Mouse (Mus musculus) lung, embryonic 14.5 days (tissue): ENCODE results near the gene Prol1. TPM values are rescaled to one million over a fixed set of nuclear protein-coding genes. Genes with fewer than 3 reads are reported as not detected.
"Not testable (repeated sequence)": the region's sequence is repeated elsewhere in the genome, so short reads cannot be mapped to it uniquely, and the experiment has no call there.

Experiments used
- ATAC-seq: fragments of 200-750 bp; cut with Nextera tagmentation; 2 replicates; pipeline ENCODE4 v1.8.0; 2017; ENCODE audit warnings: mild to moderate bottlenecking, moderate TSS enrichment, moderate library complexity; ENCODE audit not compliant: insufficient read depth
- DNase-seq: peaks from one replicate; pipeline ENCODE4 v3.0.0-alpha.2; 2015
- H3K27ac ChIP-seq: fragments of 300-500 bp; sonication (generic); 2 replicates; pipeline ENCODE4 v1.5.1; 2014; ENCODE audit warnings: low read depth, mild to moderate bottlenecking, moderate library complexity
- H3K27me3 ChIP-seq: fragments of 300-500 bp; sonication (generic); 2 replicates; pipeline ENCODE4 v1.6.1; 2014; ENCODE audit warnings: low read length, control low read depth; ENCODE audit not compliant: insufficient read depth
- H3K36me3 ChIP-seq: fragments of 300-500 bp; sonication (generic); 2 replicates; pipeline ENCODE4 v1.6.1; 2014; ENCODE audit warnings: control low read depth; ENCODE audit not compliant: insufficient read depth
- H3K4me1 ChIP-seq: fragments of 300-500 bp; sonication (generic); 2 replicates; pipeline ENCODE4 v1.6.1; 2014; ENCODE audit warnings: antibody characterized with exemption, control low read depth; ENCODE audit not compliant: insufficient read depth
- H3K4me2 ChIP-seq: fragments of 300-500 bp; sonication (generic); 2 replicates; pipeline ENCODE4 v1.6.1; 2014; ENCODE audit warnings: mild to moderate bottlenecking
- H3K4me3 ChIP-seq: fragments of 300-500 bp; sonication (generic); 2 replicates; pipeline ENCODE4 v1.5.1; 2014; ENCODE audit warnings: low read depth, low read length
- H3K9ac ChIP-seq: fragments of 300-500 bp; sonication (generic); 2 replicates; pipeline ENCODE4 v1.6.1; 2014
- H3K9me3 ChIP-seq: fragments of 300-500 bp; sonication (generic); 2 replicates; pipeline ENCODE4 v1.6.1; 2016; ENCODE audit warnings: low read depth, low read length, control low read depth
- CTCF ChIP-seq: IDR thresholded peaks from 2 replicates; pipeline ENCODE4 v1.5.1; 2016; ENCODE audit warnings: antibody characterized with exemption, low read depth
- WGBS: fragments of 180-500 bp; shearing (Covaris S2); extraction: QIAGEN DNeasy Blood & Tissue Kit; methylation state at CpG from one replicate; pipeline ENCODE4 v1.1.7; 2014; 5-methylcytosine and 5-hydroxymethylcytosine counted together
- polyA plus RNA-seq: library from polyadenylated mRNA; unstranded; fragments of >200 nt; fragmentation: Nextera tagmentation; extraction: Ambion mirVana; gene quantifications from 2 replicates; pipeline ENCODE4 v1.2.1, GENCODE M21; 2014

Prol1 gene
- polyA plus RNA-seq: not detected in 2 replicates

DNA sequence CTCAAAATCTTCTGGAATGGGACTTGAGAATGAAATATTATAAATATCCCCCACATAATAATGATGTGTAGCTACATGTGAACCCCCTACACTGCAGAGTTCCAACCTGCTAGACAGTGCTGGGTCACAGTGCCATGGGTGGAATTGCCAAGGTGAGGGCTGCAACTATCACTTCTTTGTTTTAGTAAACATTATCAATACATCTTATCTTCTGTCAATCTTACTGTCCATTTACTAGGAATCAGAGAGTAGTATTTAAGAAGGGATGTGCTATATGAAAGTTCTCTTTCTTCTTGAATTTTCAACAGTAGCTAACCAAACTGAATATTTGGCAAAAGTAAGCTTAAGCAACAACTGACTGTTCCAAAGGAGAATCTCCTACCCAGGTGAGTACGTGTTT lies at the start of gene Prol1:
Gene Prol1, plus strand, starts transcription at position 301 of the 400 bp plus-strand sequence.
- no peak within 1 kb of the TSS for H3K4me3 ChIP-seq
- no peak within 1 kb of the TSS for H3K9ac ChIP-seq
- 89% methylated on average over 1 of the region's 1 CpGs for WGBS
- no peaks in the 10 kb centered on the region for H3K4me1 ChIP-seq
- H3K27ac ChIP-seq: no peak within 1 kb of the TSS
- no peak within 1 kb of the TSS for H3K4me2 ChIP-seq
- no peaks in the 10 kb centered on the region for H3K27me3 ChIP-seq
- no peak for TF ChIP-seq CTCF
- ATAC-seq: no peak
- no peaks in the 10 kb centered on the region for H3K36me3 ChIP-seq
- no peaks in the 10 kb centered on the region for H3K9me3 ChIP-seq
- no peak for DNase-seq

DNA sequence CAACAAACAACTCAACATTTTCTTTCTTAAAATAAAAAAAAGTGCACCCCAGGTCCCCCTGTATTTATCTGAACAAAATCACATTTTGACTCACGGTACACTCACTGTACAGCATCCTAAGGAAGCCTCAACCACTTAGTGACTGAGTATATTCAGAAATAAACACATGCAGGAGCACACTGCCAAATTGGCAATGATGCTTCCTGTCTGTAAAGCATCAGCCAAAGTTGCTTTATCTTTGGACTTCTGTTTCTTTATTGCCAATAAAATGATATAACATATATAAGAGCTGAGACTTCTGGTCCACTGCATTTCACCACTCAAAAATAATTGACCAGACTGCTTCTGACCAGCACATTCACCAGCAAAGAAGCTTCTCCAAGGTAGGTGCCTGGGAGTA lies 48.5 kb upstream of the Prol1 start, which contains the start of gene Gm7714:
Gene Gm7714, plus strand, starts transcription at position 301 of the 400 bp plus-strand sequence.
- Histone ChIP-seq H3K4me2 (no peak within 1 kb of the TSS), H3K4me3 (no peak within 1 kb of the TSS), H3K27me3 (no peaks in the 10 kb centered on the region), H3K9me3 (no peaks in the 10 kb centered on the region), H3K4me1 (no peaks in the 10 kb centered on the region), H3K36me3 (no peaks in the 10 kb centered on the region), H3K9ac (no peak within 1 kb of the TSS), H3K27ac (no peak within 1 kb of the TSS)
- no peak for DNase-seq
- no peak for TF ChIP-seq CTCF
- WGBS: 75% methylated on average over 1 of the region's 1 CpGs
- no peak for ATAC-seq

DNA sequence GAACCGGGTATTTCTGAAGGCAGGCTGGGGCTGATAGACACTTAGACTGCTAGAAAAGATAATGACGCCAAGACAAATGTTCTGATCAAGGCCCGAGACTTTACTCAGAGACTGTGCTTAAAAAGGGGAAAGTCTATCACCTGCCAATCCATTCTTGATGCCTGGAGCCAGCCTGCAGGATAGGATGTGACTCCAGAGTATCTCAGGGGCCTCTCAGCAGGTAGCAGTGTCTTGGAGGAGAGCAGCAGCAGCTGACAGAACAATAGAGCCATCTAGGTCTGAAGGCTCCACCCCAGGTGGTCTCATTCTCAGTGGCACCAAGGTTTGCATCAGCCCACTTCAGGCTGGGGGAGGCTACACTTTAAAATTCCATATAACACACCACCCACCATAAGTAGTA lies 5.8 kb upstream of the Prol1 start:
- 72% methylated on average over 3 of the region's 3 CpGs for WGBS
- ATAC-seq: not testable (repeated sequence)

DNA sequence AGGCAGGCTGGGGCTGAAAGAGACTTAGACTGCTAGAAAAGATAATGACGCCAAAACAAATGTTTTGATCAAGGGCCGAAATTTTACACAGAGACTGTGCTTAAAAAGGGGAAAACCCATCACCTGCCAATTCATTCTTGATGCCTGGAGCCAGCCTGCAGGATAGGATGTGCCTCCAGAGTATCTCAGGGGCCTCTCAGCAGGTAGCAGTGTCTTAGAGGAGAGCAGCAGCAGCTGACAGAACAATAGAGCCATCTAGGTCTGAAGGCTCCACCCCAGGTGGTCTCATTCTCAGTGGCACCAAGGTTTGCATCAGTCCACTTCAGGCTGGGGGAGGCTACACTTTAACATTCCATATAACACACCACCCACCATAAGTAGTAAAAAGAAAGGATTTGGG lies 31.4 kb downstream of the Prol1 start:
- not testable (repeated sequence) for H3K9ac ChIP-seq, H3K36me3 ChIP-seq, H3K4me2 ChIP-seq, H3K27ac ChIP-seq, H3K4me1 ChIP-seq, DNase-seq, H3K9me3 ChIP-seq, H3K4me3 ChIP-seq, ATAC-seq, H3K27me3 ChIP-seq
- WGBS: 58% methylated on average over 2 of the region's 2 CpGs

More for the DNA sequence above, 5.8 kb upstream of the Prol1 start:
- not testable (repeated sequence) for DNase-seq, H3K27ac ChIP-seq, H3K36me3 ChIP-seq, H3K4me1 ChIP-seq, H3K4me3 ChIP-seq, H3K4me2 ChIP-seq, H3K27me3 ChIP-seq, H3K9me3 ChIP-seq, H3K9ac ChIP-seq

DNA sequence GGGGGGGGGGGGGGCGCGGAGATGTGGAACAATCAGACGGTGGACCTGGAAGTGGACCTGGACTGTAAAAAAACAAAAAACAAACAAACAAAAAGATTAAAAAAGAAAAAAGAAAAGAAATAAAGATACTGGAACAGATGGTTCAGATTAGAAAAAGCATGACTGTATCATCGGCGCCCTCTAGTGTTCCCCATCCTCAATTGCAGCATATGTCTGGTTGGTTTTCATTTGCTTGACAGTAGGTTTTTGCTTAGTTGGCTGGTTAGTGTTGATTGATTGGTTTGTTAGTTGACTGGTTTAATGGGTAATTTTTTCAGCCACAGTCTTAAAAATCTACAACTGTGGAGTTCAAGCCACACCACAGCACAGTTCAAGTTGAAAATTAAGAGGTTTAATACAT lies 47.7 kb downstream of the Prol1 start:
- TF ChIP-seq CTCF: peak; percentile 72
- 2% methylated on average over 5 of the region's 5 CpGs for WGBS
- no peak overlapping the region for H3K4me2 ChIP-seq
- H3K27me3 ChIP-seq: no peaks in the 10 kb centered on the region
- no peak overlapping the region for H3K27ac ChIP-seq
- DNase-seq (peak; percentile 66), ATAC-seq (no peak)
- H3K9me3 ChIP-seq: no peaks in the 10 kb centered on the region
- H3K4me3 ChIP-seq: no peak overlapping the region
- no peaks in the 10 kb centered on the region for H3K4me1 ChIP-seq
- no peaks in the 10 kb centered on the region for H3K36me3 ChIP-seq
- H3K9ac ChIP-seq: no peak overlapping the region

DNA sequence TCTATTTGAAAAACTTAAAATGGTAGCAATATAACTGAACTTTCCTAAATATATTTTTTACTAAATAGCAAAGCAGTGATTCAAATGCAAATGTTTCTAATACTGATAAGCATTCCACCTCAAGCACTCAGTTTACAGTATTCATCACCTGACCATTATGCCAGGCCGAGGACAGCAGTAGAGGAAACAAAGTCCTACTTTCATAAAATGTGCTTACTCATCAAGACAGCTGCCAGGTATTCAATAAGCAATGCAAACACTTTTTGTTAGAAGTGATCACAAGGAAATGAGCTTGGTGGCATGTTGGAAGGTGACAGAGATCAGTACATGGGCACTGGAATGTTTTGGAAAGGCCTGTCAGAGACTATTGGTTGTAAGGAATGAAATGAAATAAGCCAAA lies 49.8 kb downstream of the Prol1 start:
- 64% methylated on average over 1 of the region's 1 CpGs for whole genome bisulfite sequencing

DNA sequence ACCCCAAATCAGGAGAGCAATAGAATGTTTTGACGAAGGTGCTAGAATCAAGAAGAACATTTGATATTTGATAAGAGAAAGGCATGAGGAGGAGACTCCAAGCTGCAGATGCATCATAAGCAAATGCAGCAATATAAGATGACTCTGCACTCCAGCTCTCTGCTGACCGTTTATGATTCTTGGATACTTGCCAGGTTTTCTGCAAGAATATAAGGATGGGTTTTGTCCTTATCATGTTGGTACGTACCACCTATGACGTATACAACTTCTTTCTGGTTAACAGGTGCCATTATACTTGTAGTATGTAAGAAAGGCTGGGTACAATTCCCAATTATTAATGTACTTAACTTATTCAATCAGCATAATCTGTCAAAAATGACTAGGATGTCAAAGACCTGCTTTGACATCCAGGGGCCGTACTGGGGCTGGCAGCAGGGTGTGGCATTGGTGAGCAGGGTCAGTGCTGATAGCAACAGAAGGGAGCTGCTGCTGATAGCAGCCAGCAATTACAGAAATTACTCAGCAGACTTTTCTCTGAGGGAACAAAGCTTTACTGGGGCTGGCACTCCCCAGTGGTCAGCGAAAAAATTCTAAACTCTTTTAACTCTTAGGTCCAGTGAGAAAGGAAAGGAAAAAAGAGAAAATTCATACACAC lies 53.6 kb downstream of the Prol1 start:
- TF ChIP-seq CTCF: no peak
- Histone ChIP-seq H3K4me1 (no peaks in the 10 kb centered on the region), H3K36me3 (no peaks in the 10 kb centered on the region), H3K4me3 (no peak overlapping the region), H3K9me3 (no peaks in the 10 kb centered on the region), H3K4me2 (no peak overlapping the region), H3K27me3 (no peaks in the 10 kb centered on the region), H3K27ac (no peak overlapping the region), H3K9ac (no peak overlapping the region)
- ATAC-seq (no peak), DNase-seq (peak; percentile 1)
- WGBS: 54% methylated on average over 6 of the region's 6 CpGs

More for the DNA sequence above, 49.8 kb downstream of the Prol1 start:
- H3K9me3 ChIP-seq: no peaks in the 10 kb centered on the region
- H3K36me3 ChIP-seq: no peaks in the 10 kb centered on the region
- no peaks in the 10 kb centered on the region for H3K27me3 ChIP-seq
- no peak overlapping the region for H3K27ac ChIP-seq
- DNase-seq (no peak), ATAC-seq (no peak)
- no peak overlapping the region for H3K9ac ChIP-seq
- H3K4me3 ChIP-seq: no peak overlapping the region
- H3K4me2 ChIP-seq: no peak overlapping the region
- no peaks in the 10 kb centered on the region for H3K4me1 ChIP-seq
- no peak for TF ChIP-seq CTCF
